Mouse (Mus musculus) CD4-positive, CD25-positive, alpha-beta regulatory T cell, adult 4 months (primary cell): ENCODE measurements at regions not wholly inside any gene's neighbourhood (a gene's known extent, or its start where the extent isn't known, plus 50 kb on each side); places are given as distances from the start of the nearest gene placed in this dataset.

ENCODE experiments used
- ATAC-seq: one replicate; pipeline ENCODE4 v1.8.0; 2017

GRCm38 (mm10) chr10:96724436-96725175 lies 107.8 kb downstream of the Btg1 start:
- peak; percentile 73 for ATAC-seq

- peak; percentile 42 for ATAC-seq
Observed at GRCm38 (mm10) chr10:96726801-96727780, 110.3 kb downstream of the Btg1 start.

- no peak for ATAC-seq
Observed at GRCm38 (mm10) chr10:96733581-96733980, 116.8 kb downstream of the Btg1 start.

GRCm38 (mm10) chr10:96735146-96735545 lies 118.3 kb downstream of the Btg1 start:
- no peak for ATAC-seq

- ATAC-seq: no peak
Observed at GRCm38 (mm10) chr10:96735885-96736628, 119.3 kb downstream of the Btg1 start.

- no peak for ATAC-seq
Observed at GRCm38 (mm10) chr10:96737972-96738371, 121.2 kb downstream of the Btg1 start.

- ATAC-seq: no peak
Observed at GRCm38 (mm10) chr10:96738606-96739005, 121.8 kb downstream of the Btg1 start.

GRCm38 (mm10) chr10:96744167-96744777 lies 127.5 kb downstream of the Btg1 start:
- ATAC-seq: no peak

GRCm38 (mm10) chr10:96747015-96747663 lies 130.3 kb downstream of the Btg1 start:
- no peak for ATAC-seq

GRCm38 (mm10) chr10:96750861-96751260 lies 134.1 kb downstream of the Btg1 start:
- ATAC-seq: no peak

- peak; percentile 92 for ATAC-seq
Observed at GRCm38 (mm10) chr10:96751580-96752264, 134.9 kb downstream of the Btg1 start.

GRCm38 (mm10) chr10:96752531-96752930 lies 135.7 kb downstream of the Btg1 start:
- no peak for ATAC-seq

- ATAC-seq: no peak
Observed at GRCm38 (mm10) chr10:96753521-96753920, 136.7 kb downstream of the Btg1 start.

GRCm38 (mm10) chr10:96755674-96756073 lies 138.9 kb downstream of the Btg1 start:
- no peak for ATAC-seq

GRCm38 (mm10) chr10:96756355-96757084 lies 139.7 kb downstream of the Btg1 start:
- no peak for ATAC-seq

- ATAC-seq: no peak
Observed at GRCm38 (mm10) chr10:96757311-96757710, 140.5 kb downstream of the Btg1 start.

GRCm38 (mm10) chr10:96761601-96762000 lies 144.8 kb downstream of the Btg1 start:
- ATAC-seq: no peak

GRCm38 (mm10) chr10:96765626-96766025 lies 148.8 kb downstream of the Btg1 start:
- no peak for ATAC-seq

- ATAC-seq: no peak
Observed at GRCm38 (mm10) chr10:96778220-96778619, 161.4 kb downstream of the Btg1 start.

GRCm38 (mm10) chr10:96783966-96784365 lies 167.2 kb downstream of the Btg1 start:
- no peak for ATAC-seq
